Mouse (Mus musculus): ENCODE measurements around the gene Zxdb.

GRCm38 (mm10) chrX:94674977-94675376 is 49.4 kb upstream of the Zxdb start:
- no peak for TF ChIP-seq CTCF (IDR thresholded peaks at IDR 0.05; ENCODE audit: insufficient read depth, low read depth, low read length)
- TF ChIP-seq POLR2A (IDR thresholded peaks at IDR 0.05; ENCODE audit: insufficient read depth, low read depth, low read length): no peak
